Mouse (Mus musculus): ENCODE results near the gene Cyth2.

Gene Cyth2

DNA sequence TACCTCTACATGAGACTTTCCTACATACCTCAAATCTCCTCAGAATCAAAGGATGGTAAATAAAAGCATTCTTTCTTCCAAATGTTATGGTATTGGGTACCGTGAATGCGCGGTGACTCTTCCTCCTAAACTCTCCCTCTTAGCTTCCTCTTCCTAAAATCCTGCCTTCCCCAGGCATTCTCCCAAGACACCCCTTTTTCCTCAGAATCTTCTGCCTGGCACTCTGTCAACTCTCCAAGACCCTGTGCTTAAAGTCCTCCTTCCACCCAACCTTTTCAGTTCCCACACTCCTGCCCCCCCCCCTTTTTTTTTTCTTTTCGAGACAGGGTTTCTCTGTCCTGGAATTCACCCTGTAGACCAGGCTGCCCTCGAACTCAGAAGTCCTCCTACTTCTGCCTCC, 460 bp upstream of the Cyth2 start:
- in situ Hi-C loops (cut with MseI, MboI), result no loop called here

DNA sequence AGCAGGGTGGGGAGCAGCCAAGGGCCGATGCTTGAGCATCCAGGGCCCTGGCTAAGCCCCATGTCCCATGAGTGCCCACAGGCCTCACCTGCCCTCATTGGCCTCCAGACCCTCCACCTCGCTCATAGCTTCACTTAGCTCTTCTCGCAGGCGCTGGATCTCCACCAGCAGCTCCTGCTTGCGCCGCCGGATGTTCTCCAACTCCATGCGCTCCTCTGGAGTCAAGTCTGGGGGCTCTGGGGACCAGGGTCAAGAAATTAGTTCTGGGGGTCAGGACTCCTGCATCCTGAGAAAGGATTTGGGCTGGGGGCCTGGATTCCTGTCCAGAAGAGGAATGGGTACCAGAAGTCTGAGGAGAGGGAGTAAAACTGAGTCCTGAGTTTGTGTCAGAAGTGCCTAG, 1.5 kb downstream of the Cyth2 start:
- in situ Hi-C loops (cut with MseI, MboI), result no loop called here

DNA sequence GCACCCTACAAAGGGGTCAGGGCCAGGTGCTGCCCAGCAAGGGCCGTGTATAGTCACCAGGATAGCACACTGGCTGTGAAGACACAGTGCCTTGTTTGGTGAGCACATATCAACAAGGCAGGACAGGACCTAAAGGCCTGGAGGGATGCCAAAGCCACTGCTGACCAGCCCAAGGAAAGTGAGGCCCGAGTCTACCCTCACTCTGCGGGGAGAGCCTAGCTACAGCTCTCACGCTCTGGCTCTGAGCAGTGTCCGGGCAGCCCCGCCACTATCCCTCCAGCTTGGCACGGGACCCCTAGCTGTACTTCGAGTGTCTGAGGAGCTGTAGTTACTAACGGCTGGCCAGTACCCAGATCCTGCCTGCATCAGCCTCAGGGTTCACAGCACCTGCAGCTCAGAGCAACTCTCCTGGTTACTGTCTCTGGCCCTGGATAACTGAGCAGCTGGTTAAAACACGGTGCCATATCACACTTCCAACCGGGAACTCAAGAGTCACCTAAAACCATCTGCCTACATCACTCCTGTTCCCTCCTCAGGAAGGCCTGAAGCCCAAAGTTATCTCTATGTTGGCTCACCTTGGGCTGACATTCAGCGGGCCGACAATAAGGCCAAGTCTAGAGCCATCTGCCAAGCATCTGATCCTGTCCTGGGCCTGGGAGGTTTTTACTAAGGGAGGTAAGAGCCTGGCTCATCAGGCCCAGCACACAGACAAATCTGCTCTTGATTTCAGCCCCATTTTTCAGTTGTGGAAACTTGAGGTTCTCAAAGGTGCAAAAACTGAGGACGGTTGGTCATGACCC, 4.9 kb downstream of the Cyth2 start:
- in situ Hi-C loops (cut with MseI, MboI), result loop anchor here in 1 of 2 experiments (5.0 kb wide), 1 partner anchor 72 kb away; no protein-coding TSS in a partner anchor

DNA sequence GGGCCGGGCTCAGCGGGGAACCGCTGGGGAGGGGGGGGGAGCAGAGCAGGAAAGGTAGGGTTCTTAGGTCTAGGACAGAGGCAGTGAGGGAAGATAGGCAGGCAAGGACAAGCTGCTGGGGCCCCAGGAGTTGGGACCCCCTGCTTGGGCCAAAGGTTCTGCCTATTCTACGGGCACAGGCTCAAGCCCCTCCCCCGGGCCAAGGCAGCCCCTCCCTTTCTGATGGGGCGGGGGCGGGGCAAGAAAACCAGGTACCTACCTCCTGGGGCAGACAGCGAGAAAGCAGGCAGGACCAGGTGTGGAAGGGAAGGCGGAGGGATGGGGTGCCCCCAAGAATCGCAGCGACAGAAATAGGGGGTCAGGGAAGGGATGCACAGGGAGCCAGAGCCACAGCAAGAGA, 5.9 kb downstream of the Cyth2 start:
- in situ Hi-C loops (cut with MseI, MboI), result loop anchor here in 1 of 2 experiments (5.0 kb wide), 1 partner anchor 71 kb away; no protein-coding TSS in a partner anchor

DNA sequence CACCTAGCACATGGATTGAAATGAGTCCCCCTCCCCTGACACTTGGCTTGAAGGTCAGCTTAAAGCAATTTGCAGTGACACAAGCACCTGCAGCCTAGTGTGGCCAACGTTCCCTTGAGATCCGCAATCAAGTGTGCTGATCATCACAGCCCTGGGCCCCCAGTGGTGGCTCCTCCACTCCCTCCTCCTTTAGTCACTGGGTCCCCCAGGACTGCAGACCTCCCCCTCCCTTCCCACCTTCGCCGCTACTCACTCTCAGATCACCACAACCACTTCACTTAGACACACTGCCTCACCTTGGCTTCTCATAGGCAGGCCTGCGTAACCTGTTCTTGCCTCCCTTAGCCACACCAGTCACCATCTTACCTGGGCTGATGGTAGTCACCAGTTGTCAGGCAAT, 8.4 kb downstream of the Cyth2 start:
- in situ Hi-C loops (cut with MseI, MboI), result loop anchor here in 1 of 2 experiments (5.0 kb wide), 1 partner anchor 69 kb away; no protein-coding TSS in a partner anchor

DNA sequence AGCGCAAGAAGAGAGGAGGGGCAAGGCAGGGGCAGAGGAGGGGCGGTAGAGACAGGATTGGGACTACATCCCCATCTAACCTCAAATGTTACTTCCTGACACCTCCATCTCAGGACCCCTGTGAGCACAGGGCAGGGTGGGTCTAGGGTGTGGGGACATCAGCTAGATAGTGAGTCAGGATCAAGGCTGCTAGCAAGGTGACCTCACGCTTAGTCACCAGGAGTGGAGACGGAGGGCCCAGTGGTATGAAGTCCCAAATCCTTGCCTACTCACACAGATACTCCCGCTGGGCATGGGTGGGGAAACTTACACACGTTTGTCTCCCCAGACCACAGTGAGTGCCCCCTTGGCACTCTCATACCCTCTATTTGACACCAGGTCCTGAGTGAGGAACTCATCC, 11.8 kb downstream of the Cyth2 start:
- in situ Hi-C loops (cut with MseI, MboI), result loop anchor here in 1 of 2 experiments (5.0 kb wide), 1 partner anchor 65 kb away; no protein-coding TSS in a partner anchor

DNA sequence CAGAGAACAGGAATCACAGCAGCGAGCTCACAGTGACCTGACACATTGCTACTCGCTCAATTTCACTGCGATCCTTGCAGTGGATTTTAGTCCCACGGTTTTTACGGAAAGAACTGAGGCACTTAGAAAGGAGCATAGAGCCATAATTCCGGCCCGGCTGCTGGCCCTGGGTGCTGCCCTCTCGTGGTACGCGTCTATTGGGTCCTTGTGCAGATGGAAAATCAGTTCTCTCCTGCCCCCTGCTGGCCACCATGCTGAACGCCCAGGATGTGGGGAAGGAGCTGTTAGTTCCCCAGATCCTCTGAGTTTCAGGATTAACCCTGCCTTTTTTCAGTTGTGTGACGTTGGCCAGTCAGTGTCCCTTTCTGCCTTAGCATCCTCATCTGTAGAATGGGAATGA, 13.0 kb downstream of the Cyth2 start:
- in situ Hi-C loops (cut with MseI, MboI), result loop anchor here in 1 of 2 experiments (5.0 kb wide), 1 partner anchor 64 kb away; no protein-coding TSS in a partner anchor

DNA sequence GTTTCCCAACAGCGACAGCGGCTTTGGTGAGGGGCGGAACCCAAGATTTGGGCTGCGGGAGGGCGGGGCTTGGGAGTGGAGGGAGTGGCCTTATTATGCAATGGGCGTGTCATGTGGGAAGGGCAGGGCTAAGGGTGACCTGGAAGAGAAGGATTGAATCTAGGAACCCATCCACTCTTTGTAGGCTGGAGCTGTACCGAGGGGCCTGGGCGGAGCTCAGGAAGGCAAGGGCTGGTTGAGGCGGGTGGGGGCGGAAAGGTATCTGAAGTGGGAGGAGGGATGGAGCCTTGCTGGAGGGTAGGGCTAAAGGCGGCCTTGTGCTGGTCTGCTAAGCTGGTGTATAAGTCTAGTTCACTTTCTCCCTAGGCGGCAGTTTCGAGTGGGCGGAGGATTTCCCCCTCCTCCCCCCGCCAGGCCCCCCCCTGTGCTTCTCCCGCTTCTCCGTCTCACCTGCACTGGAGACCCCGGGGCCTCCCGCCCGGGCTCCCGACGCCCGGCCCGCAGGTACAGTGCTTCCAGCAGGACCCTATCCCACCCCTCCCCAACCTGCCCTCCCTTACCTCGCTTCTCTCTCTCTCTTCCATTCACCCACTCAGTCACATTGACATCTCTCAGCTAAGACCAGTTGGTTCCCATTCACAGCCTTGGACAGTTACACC, 13.7 kb downstream of the Cyth2 start:
- in situ Hi-C loops (cut with MseI, MboI), result loop anchor here in 1 of 2 experiments (5.0 kb wide), 1 partner anchor 63 kb away; no protein-coding TSS in a partner anchor

DNA sequence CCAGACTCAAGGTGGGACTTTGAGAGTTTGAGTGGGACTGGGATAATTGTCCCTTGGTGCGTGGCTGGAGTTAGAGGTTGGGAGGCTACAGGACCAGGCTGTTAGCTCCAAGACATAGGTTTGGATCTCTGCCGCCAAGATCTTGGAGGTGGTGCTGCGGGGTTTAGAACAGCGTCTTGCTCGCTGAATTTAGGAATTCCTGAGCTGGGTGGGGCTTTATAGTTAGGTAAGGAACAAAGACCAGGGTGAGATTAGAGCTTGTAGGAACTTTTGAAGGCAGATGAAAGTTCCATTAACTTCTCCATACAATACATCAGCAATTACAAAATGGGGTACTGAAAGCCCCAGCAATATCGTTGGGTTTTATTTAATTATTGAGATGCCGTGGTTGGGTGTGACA, 14.4 kb downstream of the Cyth2 start:
- in situ Hi-C loops (cut with MseI, MboI), result loop anchor here in 1 of 2 experiments (5.0 kb wide), 1 partner anchor 63 kb away; no protein-coding TSS in a partner anchor

DNA sequence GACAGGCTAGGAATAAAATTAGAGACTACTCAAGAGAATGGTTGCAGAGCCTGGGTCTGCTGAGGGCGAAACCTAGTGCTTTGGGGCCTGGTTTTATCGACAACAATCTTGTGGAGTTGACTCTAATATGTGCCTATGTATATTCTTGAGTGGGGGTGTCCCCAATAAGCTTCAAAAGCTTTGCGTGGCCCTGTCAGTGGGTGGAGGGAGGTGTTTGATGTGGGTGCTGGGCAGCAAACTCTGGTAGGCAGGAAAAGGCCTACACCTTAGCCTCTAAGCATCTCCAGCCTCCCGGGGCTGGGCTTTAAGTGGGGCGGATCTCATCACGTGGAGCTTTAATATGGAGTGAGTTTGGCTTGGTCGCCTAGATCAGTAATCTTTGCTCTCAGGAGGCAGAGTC, 15.4 kb downstream of the Cyth2 start:
- in situ Hi-C loops (cut with MseI, MboI), result no loop called here

DNA sequence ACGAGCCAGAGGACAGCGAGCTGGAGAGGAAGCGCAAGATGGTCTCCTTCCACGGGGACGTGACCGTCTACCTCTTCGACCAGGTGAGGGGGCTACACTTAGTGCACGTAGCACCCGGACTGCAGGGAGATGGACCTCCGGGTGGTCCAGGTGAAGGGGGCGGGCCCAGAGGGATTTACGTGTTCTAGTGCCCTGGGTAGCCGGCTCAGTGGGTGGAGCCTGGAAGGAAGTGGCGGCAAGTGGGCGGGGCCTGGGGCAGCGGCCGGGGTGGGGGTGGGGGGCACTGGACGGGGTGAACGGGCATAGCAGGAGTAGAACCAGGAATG, 15.9 kb downstream of the Cyth2 start:
- in situ Hi-C loops (cut with MseI, MboI), result no loop called here

DNA sequence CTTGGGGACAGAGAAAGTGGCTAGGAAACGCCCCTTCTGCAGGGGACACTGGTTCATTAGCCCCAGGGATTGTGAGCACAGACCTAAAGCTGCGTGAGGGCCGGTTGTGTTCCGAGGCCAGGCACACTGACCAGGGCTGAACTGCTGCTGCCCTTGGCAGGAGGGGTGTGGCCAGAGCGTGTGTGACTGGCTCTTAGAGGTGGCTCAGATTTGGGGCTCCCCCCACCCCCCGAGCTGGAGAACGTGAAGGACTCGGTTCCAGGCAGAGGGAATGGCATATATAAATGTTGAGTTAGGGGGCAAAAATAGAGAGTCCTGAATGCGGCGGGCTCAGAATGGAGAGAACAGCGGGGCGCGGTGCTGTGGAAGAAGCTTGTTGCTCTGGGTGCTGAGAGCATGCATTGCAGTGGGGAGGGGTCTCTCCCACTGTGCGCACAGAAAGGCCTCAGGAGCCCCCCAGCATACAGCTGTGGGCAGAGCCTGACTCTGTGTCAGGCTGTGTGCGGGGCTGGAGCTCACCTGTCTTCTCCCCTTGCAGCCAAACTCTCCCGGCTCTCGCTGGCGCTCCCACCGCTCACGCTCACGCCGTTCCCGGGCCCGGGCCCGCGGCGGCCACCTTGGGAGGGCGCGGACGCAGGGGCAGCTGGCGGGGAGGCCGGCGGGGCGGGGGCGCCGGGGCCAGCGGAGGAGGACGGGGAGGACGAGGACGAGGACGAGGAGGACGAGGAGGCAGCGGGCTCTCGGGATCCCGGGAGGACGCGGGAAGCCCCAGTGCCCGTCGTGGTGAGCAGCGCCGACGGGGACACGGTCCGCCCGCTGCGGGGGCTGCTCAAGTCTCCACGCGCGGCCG, 16.5 kb downstream of the Cyth2 start:
- in situ Hi-C loops (cut with MseI, MboI), result no loop called here

DNA sequence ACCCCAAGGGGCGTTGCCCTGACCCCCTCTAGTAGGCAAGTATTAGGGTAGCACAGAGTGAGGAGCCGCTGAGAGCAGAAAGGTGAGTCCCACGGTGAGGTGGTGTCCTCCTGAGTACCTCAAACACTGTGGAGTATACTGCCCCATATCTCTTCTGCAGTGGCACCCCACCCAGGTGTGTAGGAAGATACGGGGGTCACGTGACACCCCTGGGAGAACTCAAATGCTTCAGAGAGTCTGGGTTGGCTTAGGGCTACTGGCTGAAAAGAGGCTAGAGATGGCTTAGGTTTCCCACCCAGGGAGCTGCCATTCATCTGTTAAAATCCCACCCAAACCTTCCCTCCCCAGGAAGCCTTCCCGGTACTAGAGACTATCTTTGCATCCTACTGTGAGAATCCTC, 17.4 kb downstream of the Cyth2 start:
- in situ Hi-C loops (cut with MseI, MboI), result no loop called here

DNA sequence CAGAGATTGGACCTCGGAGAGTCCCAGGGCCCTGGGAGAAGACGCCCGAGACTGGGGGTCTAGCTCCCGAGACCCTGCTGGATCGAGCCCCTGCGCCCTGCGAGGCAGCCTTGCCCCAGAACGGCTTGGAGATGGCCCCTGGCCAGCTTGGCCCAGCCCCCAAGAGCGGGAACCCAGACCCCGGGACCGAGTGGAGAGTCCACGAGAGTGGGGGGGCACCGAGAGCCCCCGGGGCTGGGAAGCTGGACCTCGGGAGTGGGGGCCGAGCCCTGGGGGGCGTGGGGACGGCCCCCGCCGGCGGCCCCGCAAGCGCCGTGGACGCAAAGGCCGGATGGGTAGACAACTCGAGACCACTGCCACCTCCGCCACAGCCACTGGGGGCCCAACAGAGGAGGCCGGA, 19.4 kb downstream of the Cyth2 start:
- in situ Hi-C loops (cut with MseI, MboI), result no loop called here

DNA sequence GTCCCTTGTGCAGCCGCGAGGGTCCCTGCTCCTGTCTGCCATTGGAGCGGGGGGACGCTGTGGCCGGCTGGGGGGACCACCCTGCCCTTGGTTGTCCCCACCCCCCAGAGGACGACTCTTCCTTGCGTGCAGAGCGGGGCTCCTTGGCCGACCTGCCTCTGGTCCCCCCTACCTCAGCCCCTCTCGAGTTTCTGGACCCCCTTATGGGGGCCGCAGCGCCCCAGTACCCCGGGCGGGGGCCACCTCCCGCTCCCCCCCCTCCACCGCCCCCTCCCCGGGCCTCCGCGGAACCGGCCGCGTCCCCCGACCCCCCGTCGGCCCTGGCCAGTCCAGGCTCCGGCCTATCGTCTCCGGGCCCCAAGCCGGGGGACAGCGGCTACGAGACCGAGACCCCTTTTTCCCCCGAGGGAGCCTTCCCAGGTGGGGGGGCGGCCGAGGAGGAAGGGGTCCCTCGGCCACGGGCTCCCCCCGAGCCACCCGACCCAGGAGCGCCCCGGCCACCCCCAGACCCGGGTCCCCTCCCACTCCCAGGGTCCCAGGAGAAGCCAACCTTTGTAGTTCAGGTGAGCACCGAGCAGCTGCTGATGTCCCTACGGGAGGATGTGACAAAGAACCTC, 20.3 kb downstream of the Cyth2 start:
- in situ Hi-C loops (cut with MseI, MboI), result no loop called here

DNA sequence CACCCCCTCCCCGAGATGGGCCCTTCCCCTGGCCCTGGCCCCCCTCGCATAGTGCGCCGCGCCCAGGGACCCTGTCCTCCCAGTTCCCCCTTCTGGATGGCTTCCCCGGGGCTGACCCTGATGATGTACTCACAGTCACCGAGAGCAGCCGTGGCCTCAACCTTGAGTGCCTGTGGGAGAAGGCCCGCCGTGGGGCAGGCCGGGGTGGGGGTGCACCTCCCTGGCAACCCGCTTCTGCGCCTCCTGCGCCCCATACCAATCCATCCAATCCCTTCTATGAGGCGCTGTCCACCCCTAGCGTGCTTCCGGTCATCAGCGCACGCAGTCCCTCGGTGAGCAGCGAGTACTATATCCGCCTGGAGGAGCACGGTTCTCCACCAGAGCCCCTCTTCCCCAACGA, 21.1 kb downstream of the Cyth2 start:
- in situ Hi-C loops (cut with MseI, MboI), result no loop called here

DNA sequence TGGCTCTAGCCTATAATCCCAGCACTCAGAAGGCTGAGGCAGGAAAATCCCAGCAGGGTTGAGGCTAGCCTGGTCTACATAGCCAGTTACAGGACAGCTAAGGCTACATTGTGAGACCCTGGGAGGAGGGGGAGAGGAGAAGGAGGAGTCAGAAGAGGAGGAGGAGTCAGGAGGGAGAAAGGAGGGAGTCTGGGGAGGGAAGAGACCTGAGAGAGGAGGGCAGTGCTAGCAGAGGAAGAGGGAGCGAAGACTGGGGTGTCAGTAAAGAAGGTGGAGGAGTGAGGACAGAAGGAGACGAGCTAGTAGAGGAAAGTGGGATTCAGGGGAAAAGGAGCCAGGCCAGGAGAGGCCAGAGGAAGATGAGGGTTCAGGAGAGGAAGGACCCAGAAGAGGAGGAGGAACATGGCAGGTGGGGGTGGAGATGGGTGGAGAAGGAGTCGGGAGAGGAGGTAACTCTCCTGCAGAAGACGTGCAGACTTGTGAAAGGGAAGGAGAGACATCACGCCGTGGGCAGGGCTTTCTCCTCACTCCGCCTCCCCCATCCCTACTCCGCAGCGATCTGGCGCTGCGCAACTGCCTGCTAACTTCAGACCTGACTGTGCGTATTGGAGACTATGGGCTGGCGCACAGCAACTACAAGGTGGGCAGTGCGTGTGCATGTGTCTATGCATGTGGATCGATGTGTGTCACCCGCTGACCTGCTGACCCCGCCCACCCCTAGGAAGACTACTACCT, 22.5 kb downstream of the Cyth2 start:
- in situ Hi-C loops (cut with MseI, MboI), result no loop called here

DNA sequence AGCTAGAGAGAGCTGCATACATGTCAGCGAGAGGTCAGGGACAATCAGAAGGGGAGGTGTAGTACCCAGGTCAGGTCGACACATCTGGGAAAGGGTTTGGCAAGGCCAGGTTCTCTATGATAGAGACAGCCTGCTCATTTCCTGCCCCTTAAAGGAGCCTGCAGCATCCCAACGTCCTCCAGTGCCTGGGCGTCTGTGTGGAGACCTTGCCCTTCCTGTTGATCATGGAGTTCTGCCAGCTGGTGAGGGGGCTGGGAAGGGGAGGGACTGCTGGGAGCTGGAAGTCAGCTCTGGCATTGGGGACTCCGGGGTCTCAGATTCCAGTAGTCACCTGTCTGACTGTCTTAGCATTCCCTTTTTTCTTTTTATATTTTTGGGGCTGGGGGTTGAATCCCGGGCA, 23.7 kb downstream of the Cyth2 start:
- in situ Hi-C loops (cut with MseI, MboI), result no loop called here

DNA sequence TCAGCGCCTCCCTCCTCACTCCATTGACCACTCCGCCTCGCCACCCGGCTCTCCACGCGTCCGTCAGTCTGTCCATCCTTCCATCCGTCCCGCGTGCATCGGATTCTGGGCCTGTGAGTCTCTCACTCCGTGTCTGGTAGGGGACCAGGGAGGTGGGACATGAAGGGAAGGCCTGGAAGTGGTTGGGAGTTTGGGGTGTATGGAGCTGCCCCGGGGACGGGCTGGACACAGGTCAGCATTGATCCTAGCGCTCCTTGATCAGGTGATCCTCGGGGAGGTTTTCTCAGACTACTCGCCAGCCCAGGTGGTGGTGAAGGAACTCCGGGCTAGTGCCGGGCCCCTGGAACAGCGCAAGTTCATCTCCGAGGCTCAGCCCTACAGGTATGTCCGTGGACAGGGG, 26.7 kb downstream of the Cyth2 start:
- in situ Hi-C loops (cut with MseI, MboI), result no loop called here

DNA sequence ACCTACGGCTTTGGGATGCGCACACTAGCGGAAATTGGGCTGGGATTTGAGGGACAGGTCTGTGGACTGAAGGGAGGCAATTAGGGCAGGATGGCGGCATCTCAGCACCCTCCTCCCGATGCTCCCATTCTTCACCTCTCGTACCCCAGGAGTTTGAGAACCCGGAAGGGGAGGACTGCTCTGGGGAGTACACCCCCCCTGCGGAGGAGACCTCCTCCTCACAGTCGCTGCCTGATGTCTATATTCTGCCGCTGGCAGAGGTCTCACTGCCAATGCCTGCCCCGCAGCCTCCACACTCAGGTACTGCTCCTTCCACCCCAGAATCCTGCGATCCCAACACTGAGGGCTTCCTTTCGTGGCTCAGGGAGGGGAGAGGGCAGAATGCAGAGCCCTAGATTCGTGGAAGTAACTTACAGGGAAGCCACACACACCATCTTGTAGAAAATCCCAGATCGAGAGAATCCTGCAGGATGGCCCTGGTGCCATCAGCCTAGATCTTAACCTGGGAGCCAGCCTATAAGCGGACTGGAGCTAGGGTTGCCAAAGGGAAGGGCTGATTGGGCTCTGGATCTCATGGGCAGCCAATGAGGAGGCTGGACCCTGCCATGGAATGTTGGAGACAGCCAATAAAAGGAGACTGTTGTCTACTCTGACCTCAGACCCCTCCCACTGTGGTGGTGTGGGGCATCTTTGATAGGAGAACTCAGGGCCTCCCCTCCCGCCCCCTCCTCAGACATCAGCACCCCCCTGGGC, 27.5 kb downstream of the Cyth2 start:
- in situ Hi-C loops (cut with MseI, MboI), result no loop called here
